Mouse (Mus musculus): Measurements from ENCODE around the gene St6galnac3.

GRCm38 (mm10) chr3:153745099-153745498 is 20.1 kb upstream of the St6galnac3 start:
- no peak for TF ChIP-seq CTCF (IDR thresholded peaks at IDR 0.05; ENCODE audit: control insufficient read depth, insufficient read depth, insufficient read length)
- TF ChIP-seq CEBPB (IDR thresholded peaks at IDR 0.05; ENCODE audit: low read depth): no peak
- no peak for TF ChIP-seq USF1 (IDR thresholded peaks at IDR 0.05; ENCODE audit: low read depth)
- no peak for TF ChIP-seq MYOG (IDR thresholded peaks at IDR 0.05; ENCODE audit: control insufficient read depth, extremely low read depth, insufficient read length)
- no peak for TF ChIP-seq MYOD1 (IDR thresholded peaks at IDR 0.05; ENCODE audit: control insufficient read depth, insufficient read length, low read depth)
